Mouse (Mus musculus): Measurements from ENCODE around the gene Tox3. TPM values are rescaled to one million over a fixed set of nuclear protein-coding genes. Genes with fewer than 3 reads are reported as not detected.

Gene Tox3
- total RNA-seq, 1 experiment from 2014 or later, result 5.4 TPM

GRCm38 (mm10) chr8:90330377-90331285, 17.5 kb downstream of the Tox3 start:
- no peak for DNase-seq

DNA sequence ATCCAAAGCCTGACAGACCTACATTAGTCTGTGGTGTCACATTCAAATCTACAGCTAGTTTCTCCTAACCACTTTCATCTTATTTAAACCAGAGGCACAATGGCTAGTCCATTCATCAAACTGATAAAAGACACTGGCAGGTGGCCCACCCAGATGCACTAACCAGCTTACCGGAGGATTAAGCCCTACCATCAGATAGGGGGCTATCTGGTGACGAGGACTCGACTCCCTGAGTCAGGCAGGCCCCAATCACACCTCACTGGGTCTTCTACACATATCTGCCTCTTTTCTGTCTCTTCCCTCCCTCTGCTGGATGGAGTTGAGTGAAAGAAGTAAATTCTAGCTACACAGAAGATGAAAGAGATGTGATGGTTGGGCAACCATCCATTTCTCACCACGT, 24.3 kb downstream of the Tox3 start:
- no peak for DNase-seq

GRCm38 (mm10) chr8:90322701-90323439, 25.3 kb downstream of the Tox3 start:
- DNase-seq, result no peak

GRCm38 (mm10) chr8:90321255-90321654, 26.9 kb downstream of the Tox3 start:
- no peak for DNase-seq

- DNase-seq, result no peak
Observed at GRCm38 (mm10) chr8:90314312-90314711, 33.8 kb downstream of the Tox3 start.

GRCm38 (mm10) chr8:90302951-90303350, 45.2 kb downstream of the Tox3 start:
- no peak for DNase-seq

DNA sequence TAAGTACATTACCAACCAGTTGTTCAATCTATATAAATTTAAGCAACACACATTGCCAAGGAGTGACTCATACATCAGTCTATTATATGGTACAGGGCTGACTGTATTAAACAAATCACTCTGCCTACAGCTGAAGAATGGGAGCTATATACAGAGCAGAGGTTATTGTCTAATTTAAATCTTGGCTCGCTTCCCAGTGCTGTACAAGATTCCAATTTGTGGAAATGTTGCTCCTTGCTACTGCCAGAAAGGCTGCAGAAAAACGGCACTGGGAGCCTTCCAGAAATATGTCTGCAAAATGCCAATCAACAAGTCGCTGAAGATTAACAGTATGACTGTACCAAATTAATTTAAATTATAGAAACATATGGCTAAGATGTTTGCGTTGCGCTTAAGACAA, 45.9 kb downstream of the Tox3 start:
- no peak for DNase-seq

DNA sequence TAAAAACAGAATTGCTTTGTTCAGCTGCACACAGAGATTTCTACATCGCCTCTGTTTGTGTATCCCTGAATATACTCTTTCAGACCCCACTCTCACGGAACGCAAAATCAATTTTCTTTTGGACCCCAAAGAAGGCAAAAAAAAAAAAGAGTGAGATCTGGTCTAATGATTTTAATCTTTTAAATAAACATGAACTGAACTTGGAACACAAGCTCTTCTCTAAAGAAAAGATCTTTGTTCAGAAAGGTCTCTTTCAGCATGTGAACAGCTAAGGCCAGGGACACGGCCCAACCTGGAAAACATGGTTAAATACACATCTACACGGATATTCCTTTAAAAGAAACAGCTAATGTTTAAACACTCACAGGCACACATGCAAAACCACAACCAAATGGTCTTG, 46.6 kb downstream of the Tox3 start:
- DNase-seq, result no peak

DNA sequence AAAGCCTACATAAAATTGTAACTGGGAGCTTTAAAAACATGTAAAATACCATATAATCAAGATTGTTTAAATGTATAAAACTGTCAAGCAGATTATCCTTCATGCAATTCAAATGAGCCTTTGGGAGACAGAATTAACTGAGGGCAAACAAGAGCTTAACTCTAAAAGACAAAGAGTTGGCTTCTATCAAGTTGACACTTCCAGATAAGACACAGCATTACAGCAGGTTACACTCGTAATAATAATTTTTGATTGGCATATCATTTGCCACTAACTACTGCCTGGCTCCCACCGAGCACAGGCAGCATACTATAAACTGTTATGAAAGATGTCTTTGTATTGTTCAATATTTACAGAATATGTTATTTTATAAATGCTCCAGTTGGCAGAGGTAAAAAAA, 47.2 kb downstream of the Tox3 start:
- no peak for DNase-seq

DNA sequence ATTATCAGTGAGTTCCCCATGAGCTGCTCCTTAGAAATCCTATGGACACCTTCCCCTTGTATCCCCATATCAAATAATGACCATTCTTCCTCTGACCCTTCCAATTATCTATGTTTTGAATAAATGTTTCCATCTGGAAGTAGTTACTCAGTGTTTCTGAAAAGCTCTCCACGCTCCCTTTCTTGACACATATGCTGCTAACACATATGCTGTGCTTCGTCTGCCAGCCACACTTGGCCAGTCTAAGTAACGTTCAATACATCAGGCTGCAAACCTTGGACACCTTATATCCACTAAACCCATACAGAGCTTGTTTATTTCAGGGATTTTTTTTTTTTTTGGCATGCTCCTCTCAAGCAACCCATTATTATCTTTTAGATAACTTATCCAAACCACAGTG, 54.1 kb downstream of the Tox3 start:
- DNase-seq, result no peak

DNA sequence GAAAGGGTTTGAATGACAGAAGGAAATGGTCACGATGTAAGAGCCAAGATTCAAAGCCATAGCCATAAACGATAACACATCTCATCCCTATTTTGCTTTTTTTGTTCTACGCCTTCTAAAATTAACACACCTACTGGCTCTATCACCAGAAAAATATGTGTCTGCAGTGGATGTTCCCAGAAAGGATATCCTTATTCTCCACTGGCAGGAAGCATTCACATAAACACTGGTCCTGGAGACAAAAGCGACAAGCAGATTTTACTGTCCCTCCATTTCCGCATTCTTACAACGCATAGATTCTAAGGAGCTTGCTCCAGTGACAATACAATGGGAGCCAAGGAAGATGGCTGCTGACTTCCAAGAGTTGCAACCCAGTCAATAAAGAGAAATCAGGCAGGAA, 57.3 kb downstream of the Tox3 start:
- no peak for DNase-seq

- DNase-seq, result no peak
Observed at GRCm38 (mm10) chr8:90276722-90277121, 71.4 kb downstream of the Tox3 start.

DNA sequence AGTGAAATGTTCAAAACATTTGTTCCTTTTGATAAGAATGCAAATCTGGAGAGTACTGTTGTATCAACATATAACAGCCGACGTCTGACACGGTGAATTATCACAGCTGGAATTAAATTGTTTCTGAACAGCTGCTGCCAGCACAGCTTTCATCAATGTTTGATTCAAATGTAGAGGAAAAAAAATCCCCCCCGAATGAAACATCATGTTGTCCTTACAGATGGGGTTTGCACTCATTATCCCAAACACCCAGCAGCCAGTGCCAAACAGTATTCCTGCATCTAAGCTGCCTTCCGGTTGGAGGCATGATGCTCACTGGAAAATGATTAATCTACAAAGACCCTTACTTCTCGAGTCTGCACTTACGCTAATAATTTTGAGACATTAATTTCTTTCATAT, 75.0 kb downstream of the Tox3 start:
- DNase-seq, result no peak

- no peak for DNase-seq
Observed at GRCm38 (mm10) chr8:90271920-90272319, 76.2 kb downstream of the Tox3 start.

GRCm38 (mm10) chr8:90267698-90268256, 80.4 kb downstream of the Tox3 start:
- DNase-seq, result no peak

DNA sequence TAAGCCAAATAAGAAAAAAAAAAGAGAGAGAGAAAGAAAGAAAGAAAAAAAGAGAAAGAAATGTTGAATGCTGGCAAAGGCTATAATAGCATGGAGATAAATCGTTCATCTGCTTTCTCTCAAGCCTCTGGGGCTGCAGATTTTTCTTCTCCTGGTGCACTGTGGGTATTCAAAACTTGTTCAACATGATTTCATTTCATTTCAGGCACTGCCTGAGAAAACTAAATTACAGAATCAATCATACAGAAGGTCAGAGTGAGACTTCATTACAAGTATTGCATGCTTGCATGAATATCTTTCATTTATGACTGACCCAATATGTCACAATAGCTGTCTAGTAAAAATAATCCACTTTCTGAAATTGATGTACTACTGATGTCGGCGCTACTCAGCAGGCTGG, 81.2 kb downstream of the Tox3 start:
- no peak for DNase-seq

DNA sequence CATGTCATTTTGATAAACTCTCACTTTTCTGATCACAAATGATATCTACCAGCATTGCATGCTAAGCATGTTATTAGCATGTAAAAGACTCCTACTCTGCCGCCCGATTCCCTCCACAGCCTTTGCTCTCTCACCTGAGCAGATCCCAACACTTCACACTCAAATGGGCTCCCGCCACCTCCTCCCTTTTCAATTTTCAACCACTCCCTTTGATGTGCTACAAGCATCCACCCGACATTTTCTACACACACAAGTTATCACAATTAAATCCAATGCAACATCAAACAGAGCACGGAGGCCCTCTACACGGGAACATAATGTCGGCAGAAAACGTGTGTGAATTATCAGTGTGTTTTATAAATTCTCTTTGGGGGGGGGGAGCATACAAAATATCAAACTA, 81.9 kb downstream of the Tox3 start:
- DNase-seq, result no peak

- no peak for DNase-seq
Observed at GRCm38 (mm10) chr8:90254158-90254867, 93.8 kb downstream of the Tox3 start.

DNA sequence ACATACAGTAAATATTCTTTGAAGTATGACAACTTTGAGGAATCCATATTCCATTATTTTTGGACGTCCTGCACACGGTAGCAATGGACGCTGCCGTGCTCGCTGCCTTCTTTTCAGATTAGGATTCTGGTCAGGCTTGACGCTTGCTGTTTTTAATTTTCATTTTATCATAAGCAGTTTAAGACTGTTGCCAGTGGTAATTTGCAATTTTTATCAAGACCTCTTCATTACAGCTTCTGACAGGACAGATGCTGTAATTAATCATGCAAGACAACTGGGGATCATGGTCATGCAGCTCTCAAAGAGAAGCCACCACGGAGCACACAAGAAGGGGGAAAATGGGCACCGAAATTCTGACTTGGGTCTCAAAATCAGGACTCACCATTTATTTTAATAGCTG, 101.8 kb downstream of the Tox3 start:
- DNase-seq, result no peak

DNA sequence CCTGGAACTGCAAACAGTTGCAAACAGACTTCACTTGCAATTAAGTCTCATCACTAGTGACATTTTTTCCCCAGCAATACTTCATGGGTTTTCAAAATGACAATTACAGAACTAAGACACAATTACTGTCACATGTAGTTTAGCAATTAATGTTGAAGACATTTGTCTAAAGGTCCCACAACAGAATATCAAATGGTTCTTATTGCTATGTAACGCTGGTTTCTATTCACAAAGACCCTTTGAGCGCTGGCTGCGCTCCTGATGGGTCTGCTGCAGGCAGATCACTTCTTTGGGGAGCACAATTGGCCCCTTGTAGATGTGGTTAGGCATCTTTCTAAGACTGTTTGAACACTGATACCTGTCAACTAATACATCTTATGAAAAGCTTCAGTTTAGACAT, 102.3 kb downstream of the Tox3 start:
- DNase-seq, result no peak

DNA sequence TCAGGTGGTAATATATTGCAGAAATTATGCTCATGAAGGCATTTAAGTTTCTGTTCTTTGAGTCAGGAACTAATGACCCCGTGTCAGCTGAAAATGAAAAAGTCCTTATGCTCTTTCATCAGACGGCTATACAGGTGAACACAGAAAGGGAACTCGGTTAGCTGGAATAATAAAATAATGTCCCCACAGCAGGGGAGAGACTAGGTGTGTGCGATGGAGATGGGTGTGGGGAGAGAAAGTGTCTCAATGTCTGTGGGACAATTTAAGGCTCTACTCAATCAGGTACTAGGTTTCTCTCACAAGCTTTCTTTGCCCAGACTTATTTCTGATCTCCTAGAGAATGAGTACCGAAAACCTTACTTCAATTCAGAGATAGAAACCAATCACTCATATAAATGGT, 103.0 kb downstream of the Tox3 start:
- no peak for DNase-seq

GRCm38 (mm10) chr8:90244458-90245145, 103.5 kb downstream of the Tox3 start:
- DNase-seq, result no peak
